Mouse (Mus musculus) testis, postnatal 10 days (tissue): ENCODE measurements around the gene Chst14.

Experiments used
- DNase-seq: peaks from one replicate; pipeline ENCODE4 v3.0.0; 2021; ENCODE audit warnings: low spot score

Chst14 gene

DNA sequence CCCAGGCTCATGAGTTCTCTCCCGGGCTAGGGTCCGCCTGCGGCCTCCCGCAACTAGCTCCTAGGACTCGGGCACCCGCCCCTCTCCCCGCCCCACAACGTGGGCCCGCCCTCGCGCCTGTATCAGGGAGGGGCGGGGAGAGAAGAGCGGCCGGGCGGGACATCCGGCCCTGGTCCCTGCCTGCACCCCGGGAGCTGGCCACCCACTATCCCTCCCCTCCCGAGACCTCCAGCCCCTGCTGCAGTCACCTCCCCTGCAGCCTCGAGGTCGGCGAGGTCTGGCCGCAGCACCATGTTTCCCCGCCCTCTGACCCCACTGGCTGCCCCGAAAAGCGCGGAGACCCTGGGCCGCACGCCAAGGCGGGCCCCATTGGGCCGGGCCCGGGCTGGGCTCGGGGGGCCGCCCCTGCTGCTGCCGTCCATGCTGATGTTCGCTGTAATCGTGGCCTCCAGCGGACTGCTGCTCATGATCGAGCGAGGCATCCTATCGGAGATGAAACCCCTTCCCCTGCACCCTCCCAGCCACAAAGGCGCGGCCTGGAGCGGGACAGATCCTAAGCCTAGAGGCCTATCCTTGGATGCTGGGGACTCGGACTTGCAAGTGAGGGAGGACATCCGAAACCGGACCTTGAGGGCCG is at the start of gene Chst14:
Gene Chst14 (plus strand): TSS at position 136 of the 637 bp plus-strand sequence.
- DNase-seq: peak; percentile 84

DNA sequence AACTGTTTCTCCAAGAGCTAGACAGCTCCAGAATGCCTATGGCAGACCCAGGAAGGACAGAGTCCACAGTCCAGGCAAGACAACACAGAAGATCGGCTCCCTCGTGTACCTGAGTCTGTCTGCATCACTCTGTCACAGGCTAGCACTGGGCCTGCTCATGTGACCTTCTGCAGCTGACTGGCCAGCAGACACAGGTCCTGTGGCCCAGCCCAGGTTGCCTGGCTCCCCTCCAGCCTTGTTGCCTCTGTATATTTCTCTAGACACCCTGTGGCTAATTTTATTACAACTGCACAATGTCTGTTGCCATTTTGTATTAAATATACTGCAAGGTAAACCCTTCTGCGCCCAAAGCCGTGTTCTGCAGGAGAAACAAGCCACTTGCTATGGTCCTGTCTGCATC is 45.3 kb upstream of the Chst14 start:
- DNase-seq: no peak

DNA sequence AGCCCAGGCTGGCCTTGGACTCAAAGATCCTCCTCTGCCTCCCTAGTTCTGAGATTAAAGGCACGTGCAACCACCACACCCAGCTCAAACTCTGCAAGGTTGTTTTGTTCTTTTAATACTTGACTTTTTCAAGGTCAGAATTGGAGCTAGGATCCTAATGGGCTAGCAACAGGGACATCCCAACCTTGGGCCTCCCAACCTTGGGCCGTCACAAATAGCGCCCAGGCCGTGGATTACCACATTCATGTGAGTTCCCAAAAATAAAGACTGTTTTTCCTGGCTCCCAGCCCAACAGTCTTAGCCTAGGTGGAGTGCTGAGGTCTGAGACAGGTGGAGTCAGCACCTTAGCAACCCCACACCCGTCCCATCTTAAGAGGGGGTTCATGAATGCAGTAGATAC is 44.3 kb upstream of the Chst14 start:
- DNase-seq: no peak

DNA sequence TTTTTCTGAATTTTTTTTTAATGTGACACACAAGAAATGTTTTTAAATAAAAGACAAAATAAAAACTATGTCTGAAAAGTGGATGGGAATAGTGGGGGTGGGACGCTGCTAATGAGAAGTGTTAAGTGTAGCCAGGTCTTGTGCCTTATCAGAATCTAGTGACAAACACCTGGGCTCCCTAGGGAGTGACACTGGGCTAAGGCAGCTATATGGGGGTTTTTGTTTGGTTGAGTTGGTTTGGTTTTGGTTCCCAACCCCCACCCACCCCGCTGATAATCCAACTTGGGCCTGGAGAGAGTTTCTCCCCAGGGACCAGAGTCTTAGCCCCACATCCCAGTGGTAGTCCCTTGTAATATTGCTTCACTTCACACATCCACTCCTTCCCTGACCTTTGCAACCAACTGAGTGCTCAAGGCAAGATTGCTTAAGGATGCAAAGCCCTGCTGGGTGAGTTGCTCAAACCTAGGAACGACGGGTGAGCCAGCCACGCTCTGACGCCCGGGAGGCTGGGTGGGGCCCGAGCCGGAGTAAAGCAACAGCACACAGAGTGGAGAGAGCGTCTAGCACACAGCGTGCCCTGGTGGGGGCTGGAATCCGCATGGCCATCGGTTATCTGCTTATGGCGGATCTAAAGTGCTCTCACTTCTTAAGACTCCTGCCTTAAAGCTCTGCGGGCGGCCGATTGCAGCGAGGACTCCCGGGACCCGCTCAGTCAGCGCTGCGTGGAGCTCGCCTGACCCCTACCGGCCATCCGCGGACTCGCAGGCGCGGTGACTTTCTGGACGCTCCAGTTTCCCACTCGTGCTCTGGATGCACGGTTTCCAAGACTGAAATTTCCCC is 43.2 kb upstream of the Chst14 start:
- DNase-seq: peak; percentile 95

DNA sequence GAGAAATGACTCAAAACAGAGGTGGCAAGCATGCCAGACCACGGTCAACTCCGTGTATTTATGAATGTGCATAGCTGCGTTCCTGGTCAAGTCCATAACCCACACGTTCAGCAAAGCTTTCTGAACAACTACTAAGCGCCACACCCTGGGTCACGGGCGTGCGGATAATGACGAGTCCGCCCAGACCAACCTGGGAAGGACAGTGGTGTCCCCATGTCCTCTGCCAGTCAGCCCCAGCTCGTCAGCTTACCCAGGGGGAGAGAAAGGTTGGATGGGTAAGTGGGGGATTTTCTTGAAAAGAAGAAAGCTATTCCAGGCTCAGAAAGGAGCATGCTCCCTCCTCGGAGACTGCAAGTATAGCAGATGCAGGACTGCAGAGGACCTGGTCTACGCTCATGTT is 38.9 kb upstream of the Chst14 start:
- DNase-seq: no peak

DNA sequence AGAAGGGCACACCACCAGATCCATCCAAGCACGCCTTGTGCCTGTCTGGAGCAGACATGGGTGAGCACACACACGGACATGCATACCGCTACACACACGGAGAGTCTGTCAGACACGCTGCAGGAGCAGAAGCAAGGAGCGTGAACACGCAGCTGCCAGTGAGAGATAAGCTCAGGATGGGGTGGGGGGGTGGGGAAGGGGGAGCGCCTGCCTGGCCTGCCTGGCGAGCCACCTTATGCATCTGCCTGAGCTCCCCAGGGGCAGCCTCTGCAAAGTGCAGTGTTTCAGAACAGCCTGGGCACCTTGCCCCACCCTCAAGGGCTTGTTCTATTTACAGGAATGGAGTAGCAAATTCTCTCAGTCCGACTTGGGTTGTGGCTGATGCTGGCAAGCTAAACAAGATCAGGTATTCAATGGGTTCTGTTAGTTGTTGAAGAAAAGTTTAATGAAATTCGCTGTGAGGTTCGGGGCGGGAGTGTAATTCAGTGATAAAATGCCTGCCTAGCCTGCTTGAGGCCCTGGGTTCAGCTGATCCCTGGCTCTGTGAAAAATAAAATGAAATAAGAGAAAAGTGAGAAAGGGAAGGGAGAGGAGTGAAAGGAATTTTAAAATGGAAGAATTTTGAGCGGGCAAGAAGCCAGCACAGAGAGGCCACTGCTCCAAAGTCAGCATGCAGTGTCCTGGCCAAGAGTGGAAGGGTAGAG is 38.3 kb upstream of the Chst14 start:
- no peak for DNase-seq

DNA sequence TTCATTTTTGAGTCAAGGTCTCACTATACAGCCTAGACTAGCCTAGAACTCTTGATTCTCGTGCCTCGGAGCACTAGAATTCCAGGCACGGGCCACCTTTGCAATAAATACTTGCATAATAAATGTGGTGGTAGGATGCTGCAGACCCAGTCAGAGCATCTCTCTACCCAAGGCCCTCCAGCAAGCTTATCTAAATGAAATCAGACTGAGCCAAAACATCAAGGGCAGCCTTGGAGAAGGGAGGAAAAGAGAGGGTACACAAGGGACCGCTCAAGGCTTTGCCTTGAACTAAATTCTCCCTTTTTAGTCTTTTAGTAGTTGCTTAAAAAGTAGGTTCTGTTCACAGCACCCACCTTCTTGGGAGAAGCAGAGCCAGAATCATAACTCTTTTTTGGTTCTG is 35.1 kb upstream of the Chst14 start:
- no peak for DNase-seq

DNA sequence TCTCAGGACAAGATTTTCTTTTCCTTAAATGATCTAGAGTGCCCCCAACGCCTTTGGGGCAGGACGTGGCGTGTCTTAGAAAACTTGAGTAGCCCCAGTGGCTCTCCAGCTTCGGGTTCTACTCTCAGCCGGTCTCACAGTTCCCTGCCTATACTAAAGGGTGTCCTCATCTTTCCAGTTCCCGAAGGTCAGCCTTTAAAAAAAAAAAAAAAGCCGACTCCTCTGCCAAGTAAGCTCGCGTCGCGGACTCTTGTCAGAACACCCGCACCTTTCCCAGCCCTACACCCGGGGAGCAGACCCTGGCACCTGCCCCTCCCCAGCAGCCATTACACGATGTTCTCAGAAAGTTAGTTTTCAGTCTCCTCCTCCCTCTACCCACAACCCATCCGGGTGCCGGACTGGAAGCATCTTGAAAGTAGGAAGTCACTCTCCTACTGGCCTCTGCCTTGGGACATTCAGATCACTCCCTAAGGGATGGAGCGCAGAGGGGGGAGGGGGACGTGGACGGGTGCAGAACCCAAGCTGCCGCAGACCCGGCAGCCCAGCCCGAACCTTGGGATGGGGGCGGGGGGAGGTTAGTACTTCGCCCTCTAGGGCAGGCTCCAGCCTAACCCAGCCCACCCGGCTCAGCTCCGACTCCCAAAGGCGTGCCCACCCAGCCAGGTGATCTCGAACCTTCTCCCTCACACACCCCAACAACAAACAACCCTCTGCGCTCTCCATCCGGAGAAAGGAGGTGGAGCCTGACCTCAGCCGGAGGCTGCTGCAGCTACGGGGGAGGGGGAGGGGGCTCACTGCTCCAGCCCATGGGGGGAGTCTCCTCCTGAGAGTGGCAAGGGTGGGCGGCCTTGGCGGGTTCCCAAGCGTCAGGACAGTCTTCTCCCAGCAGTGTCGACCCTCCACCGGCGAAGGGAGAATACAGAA is 30.0 kb upstream of the Chst14 start:
- DNase-seq: peak; percentile 77

DNA sequence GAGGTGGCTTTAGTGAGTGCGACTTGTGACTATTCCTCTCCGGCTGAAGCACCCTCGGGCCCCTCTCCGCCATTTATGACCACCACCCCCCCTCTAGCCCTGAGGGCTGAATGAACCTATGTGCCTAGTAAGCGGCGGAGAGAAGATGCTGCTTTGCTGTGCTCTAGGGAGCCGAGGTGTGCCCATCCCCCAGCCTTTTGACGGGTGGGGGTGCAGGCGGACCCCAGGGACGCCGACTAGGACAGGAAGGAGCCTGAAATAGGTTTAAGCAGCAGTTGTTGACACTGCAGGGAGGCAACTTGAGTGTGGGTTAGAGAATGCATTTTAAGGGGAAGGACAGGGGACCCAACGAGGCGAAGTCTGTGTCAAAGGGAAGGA is 29.4 kb upstream of the Chst14 start:
- DNase-seq: peak; percentile 57

DNA sequence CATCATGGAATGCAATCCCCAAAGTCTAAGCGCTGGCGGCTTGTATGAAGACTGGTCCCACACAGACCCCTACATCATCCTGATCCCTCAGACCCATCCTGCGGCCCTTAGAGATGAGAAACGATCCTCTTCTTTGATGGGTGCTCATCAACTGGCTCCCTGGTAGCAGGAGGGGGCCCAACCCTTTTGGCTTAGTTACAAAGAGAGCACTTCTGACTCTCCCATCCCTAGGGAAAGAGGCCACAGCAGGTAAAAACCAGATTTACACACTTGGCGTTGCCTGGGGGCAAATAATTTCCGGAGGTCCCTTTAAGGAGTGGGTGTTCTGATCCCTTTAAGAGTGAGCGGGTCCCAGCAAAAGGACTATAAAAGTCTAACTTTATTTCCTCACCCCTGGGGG is 28.9 kb upstream of the Chst14 start:
- DNase-seq: no peak

DNA sequence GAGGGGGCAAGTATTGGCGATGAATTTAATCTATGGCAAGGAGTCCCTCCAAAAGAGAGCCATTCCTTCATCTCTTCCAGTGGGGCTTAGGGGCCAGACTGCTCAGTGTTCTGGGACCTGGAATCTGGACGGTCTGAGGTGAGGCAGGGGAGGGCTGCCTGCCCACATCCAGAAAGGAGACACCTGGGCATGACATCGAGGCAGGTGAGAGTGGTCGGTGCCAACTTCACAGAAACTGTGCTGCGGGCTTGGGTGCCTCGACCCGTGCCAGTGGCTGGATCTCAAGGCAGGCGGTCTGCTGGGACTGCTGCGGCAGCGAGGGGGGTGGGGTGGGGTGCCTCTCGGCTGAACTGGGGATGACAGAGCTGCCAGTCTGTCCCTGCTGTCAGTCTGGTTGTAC is 28.5 kb upstream of the Chst14 start:
- DNase-seq: no peak

DNA sequence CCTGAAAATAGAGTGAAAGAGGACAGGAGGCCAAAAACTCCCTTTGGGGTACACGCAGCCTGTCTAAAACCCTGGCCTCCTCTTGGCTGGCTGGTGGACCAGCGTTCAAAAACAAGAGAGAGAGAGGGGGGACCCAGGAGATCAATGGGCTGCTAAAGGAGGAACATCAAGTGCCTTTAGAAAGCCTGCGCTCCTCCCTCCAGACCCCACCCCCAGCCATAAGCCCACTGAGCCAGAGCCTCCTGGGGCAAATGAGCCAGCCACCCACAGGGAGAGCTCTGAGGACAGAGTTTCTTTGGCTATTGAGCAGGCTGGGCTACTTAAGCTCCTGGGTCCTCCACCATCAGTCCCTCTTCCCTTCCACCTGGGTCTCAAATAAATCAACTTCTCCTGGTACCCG is 27.5 kb upstream of the Chst14 start:
- DNase-seq: no peak

DNA sequence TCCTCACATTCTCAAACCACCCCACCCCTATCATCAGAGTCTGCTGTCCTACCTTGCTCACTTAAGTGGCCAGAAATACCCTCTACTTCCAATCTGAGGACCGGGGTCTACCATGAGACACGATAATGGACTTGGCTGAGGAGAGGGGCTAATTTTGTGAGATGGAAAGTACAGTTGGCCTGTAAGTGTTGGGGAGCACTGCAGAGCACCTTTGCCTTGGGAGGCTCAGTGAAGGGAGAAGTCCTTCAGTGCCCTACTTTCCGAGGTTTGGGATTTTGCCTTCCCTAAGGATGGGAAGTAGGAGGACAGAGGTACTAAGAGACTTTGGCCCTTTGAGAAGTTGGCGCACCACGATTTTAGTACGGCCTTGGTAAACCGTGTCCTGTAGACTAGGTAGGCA is 27.0 kb upstream of the Chst14 start:
- DNase-seq: no peak

DNA sequence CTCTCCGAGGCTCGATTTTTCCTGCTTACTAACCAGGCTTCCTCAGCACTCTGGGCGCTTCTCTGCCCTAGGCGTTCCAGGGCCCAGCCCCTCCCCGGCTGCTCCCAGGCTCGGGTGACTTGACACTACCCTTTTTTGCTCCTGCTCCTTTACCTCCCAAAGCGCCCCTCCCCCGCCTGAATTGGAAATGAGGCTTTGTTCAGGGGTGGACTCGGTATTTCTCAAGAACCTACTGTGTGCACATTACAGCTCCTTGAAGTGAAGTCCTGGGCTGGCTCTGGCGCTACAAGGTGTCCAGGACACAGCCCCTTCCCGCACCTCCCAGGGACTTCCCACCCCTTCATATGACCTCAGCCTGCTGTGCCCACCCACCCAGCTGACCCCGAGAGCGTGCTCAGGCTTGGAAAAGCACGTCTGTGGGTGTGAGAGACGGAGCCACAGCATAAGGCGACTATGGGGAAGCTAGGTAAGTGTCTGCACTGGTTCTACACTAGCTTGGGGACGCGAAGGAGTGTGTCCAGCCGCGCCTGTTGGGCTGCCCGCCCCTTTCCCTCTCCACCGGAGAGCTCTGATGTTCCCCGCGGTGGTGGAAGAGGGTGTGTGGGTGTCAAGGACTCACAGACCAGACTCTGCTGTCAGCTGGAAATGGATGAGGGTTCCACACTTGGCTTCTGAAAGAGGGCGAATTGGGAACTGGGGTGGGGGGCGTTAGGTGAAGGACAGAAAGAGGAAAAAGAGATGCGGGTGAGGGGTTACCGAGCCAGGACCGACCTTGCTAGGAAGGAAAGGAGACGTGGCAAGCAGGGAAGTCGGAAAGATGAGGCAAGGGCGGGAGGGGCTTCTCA is 26.1 kb upstream of the Chst14 start, which contains the start of gene Bahd1:
Gene Bahd1 (plus strand): TSS at position 397 of the 845 bp plus-strand sequence.
- DNase-seq: peak; percentile 75

DNA sequence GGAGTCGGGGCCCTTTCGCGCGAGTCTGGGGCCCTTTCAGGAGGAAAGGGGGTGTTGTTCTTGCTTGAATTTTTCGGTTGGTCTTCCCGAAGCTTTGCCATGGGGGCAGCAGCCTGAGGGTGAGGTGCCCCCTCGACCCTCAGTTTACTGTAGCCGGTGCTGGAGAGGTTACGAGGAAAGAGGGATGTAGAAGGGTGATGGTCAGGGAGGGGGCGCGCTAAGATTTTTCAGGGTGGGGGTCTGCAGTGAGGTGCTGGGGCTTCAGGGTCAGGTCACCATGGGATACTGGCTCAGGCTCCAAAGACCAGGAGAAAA is 25.5 kb upstream of the Chst14 start:
- no peak for DNase-seq

DNA sequence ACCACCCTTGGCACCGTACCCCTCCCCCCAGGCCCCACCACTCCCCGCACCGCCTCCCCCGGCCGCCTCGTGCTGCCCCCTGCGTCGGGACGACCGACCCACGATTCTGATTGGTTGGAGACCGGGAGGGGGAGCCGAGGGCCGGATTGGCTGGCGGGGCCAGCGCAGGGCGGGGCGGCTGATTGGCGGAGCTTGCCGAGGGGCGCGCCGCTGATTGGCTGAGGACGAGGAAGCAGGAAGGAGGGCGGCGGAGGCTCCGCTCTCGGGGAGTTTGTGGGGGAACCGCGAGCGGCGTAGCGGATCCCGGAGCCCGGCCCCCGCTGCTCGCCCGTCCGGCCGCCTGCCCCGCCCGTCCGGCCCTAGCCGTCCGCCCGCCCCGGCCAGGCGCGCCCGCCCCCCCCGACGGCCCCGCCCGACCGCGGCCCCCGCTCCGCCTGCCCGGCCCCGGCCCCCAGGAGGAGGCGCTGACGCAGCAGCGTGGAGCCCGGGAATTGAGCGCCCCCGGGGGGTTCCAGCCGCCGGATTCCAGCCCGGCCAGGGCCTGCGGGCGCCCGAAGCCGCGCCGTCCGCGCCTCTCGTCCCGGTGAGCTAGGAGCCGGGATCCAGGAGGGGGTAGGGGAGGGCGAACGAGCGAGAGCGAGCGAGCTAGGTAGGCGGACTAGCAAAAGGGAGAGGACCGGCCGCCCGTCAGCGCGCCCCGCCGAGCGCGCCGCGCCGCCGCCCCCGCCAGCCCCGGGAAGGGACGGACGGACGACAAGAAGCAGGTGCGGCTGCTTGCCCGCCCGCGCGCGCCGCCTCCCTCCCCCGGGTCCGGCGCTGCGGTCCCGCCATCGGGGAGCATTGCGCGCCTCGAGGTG is 24.9 kb upstream of the Chst14 start:
- peak; percentile 98 for DNase-seq

DNA sequence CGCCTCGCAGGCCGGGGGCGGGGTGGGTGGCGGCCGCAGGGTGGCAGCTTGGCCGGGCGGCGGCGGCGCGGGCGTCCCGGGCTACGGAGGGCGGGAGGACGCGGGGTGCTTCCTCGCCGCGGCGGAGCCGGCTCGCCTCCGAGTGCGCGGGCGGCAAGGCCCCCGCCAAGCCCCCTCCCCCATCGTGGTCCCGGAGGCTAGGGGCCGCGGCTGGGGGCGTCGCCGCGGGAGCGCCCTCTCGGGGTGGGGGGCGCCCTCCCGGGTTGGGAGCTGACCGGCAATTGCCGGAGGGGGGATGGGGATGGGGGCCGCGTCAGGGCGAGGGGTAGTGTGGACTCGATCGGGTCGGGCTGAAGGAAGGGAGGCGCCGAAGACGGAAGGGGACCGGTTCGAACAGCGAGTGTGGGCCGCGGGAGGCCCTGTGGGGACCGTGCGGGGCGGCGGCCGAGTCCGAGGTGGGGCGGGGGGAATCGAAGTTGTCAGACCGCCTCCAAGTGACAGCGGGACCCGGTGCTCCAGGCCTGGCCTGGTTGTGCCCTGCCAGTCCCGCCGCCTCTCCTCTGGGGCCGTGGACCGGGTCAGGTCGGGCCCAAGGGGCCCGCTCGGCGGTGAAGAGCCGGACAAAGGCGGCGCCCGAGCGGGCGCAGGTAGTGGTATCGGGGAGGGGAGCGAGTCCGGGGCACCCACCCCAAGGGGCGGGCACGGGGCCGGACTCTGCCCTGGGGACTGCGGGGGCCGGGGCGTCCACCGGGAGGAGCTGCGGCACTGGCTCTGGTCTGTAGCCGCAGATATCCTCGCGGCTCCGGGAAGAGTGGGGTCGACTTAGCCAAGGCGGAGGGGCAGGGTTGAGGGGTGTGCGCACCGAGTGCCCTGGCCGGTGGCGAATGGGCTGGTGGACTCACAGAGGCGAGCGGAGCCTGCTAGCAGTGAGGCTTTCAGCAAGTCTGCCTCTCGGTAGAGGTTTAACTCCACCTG is 24.0 kb upstream of the Chst14 start:
- peak; percentile 70 for DNase-seq

DNA sequence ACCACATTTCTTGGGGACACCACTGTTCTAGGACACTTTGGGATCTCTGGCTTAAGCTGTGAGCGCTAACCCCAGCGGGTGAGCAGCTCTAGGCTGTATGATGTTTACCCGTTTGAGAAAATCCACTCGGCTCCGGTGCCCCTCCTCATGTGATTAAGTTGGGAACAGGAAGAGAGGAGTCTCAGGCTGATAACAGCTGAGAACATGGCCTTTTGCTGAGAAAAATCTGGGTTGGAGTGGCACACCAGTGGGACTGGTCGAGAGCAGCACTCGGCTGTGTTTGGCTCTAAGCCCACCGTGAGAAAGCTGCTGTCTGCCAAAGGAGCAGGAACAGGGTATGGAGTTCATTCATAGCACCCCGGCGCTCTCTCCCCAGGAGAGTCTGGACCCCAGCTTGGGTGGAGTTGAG is 23.0 kb upstream of the Chst14 start:
- DNase-seq: peak; percentile 49
